Mouse (Mus musculus) kidney, postnatal 0 days (tissue): ENCODE results near the gene Mad1l1. TPM values are rescaled to one million over a fixed set of nuclear protein-coding genes. Genes with fewer than 3 reads are reported as not detected.

Experiments used
- ATAC-seq: fragments of 200-750 bp; cut with Nextera tagmentation; replicated peaks from 2 replicates; pipeline ENCODE4 v1.8.0; 2017; ENCODE audit warnings: low read depth, moderate number of reproducible peaks, moderate TSS enrichment, moderate library complexity; ENCODE audit not compliant: low FRiP score
- DNase-seq: peaks from one replicate; pipeline ENCODE4 v3.0.0-alpha.2; 2016; ENCODE audit warnings: low spot score
- H3K27ac ChIP-seq: fragments of 300-500 bp; sonication (generic); 2 replicates; pipeline ENCODE4 v1.5.1; 2014; ENCODE audit warnings: mild to moderate bottlenecking
- H3K27me3 ChIP-seq: fragments of 300-500 bp; sonication (generic); 2 replicates; pipeline ENCODE4 v1.6.1; 2014; ENCODE audit warnings: low read length, mixed read lengths; ENCODE audit not compliant: insufficient read depth
- H3K36me3 ChIP-seq: fragments of 300-500 bp; sonication (generic); 2 replicates; pipeline ENCODE4 v1.6.1; 2014; ENCODE audit warnings: low read length, mixed read lengths; ENCODE audit not compliant: insufficient read depth
- H3K4me1 ChIP-seq: fragments of 300-500 bp; sonication (generic); replicated peaks from 2 replicates; pipeline ENCODE4 v1.6.1; 2014; ENCODE audit warnings: antibody characterized with exemption, low read length, mixed read lengths; ENCODE audit not compliant: insufficient read depth
- H3K4me2 ChIP-seq: fragments of 300-500 bp; sonication (generic); 2 replicates; pipeline ENCODE4 v1.6.1; 2014; ENCODE audit warnings: mild to moderate bottlenecking, low read length, moderate library complexity, mixed read lengths
- H3K4me3 ChIP-seq: fragments of 300-500 bp; sonication (generic); replicated peaks from 2 replicates; pipeline ENCODE4 v1.5.1; 2014; ENCODE audit warnings: low read depth, low read length
- H3K9ac ChIP-seq: fragments of 300-500 bp; sonication (generic); 2 replicates; pipeline ENCODE4 v1.6.1; 2014; ENCODE audit warnings: low read depth, low read length
- H3K9me3 ChIP-seq: fragments of 300-500 bp; sonication (generic); replicated peaks from 2 replicates; pipeline ENCODE4 v1.6.1; 2016; ENCODE audit warnings: low read length, inconsistent platforms, mixed read lengths
- CTCF ChIP-seq: IDR thresholded peaks from 2 replicates; pipeline ENCODE4 v1.5.1; 2016; ENCODE audit warnings: antibody characterized with exemption, low read depth, mild to moderate bottlenecking, moderate library complexity
- WGBS: fragments of 180-500 bp; shearing (Covaris S2); extraction: QIAGEN DNeasy Blood & Tissue Kit; methylation state at CpG from one replicate; pipeline ENCODE4 v1.1.7; 2014; 5-methylcytosine and 5-hydroxymethylcytosine counted together
- polyA plus RNA-seq: library from polyadenylated mRNA; unstranded; fragments of >200 nt; fragmentation: Nextera tagmentation; extraction: Ambion mirVana; gene quantifications from 2 replicates; pipeline ENCODE4 v1.2.1, GENCODE M21; 2015

The Mad1l1 gene
- polyA plus RNA-seq, 1 experiment from 2014 or later = 25.8 TPM

GRCm38 (mm10) chr5:140257439-140257838 is 63.9 kb downstream of the Mad1l1 start:
- Histone ChIP-seq H3K36me3 (no peaks in the 10 kb centered on the region; the same call in 1 of the 2 replicates), H3K4me3 (no peak overlapping the region), H3K9ac (no peak overlapping the region), H3K4me1 (no peaks in the 10 kb centered on the region), H3K27me3 (no peaks in the 10 kb centered on the region), H3K27ac (no peak overlapping the region), H3K9me3 (no peaks in the 10 kb centered on the region), H3K4me2 (no peak overlapping the region)
- DNase-seq (no peak), ATAC-seq (no peak)
- 88% methylated on average over 5 of the region's 5 CpGs for WGBS
- TF ChIP-seq CTCF = no peak

- H3K9ac ChIP-seq = no peak overlapping the region
- TF ChIP-seq CTCF = no peak
- no peak overlapping the region for H3K27ac ChIP-seq
- H3K4me3 ChIP-seq = no peak overlapping the region
- no peaks in the 10 kb centered on the region for H3K27me3 ChIP-seq
- H3K4me1 ChIP-seq = no peaks in the 10 kb centered on the region
- 76% methylated on average over 10 of the region's 10 CpGs for WGBS
- no peaks in the 10 kb centered on the region; the same call in 1 of the 2 replicates for H3K36me3 ChIP-seq
- ATAC-seq = no peak
- no peaks in the 10 kb centered on the region for H3K9me3 ChIP-seq
- DNase-seq = no peak
- H3K4me2 ChIP-seq = no peak overlapping the region
Measured at GRCm38 (mm10) chr5:140256685-140257084, 64.7 kb downstream of the Mad1l1 start.

GRCm38 (mm10) chr5:140255265-140255664 is 66.1 kb downstream of the Mad1l1 start:
- WGBS = 44% methylated on average over 5 of the region's 5 CpGs
- Histone ChIP-seq H3K4me2 (no peak overlapping the region), H3K27me3 (no peaks in the 10 kb centered on the region), H3K4me1 (no peaks in the 10 kb centered on the region), H3K4me3 (no peak overlapping the region), H3K27ac (no peak overlapping the region), H3K36me3 (no peaks in the 10 kb centered on the region; the same call in 1 of the 2 replicates), H3K9ac (no peak overlapping the region), H3K9me3 (no peaks in the 10 kb centered on the region)
- DNase-seq (no peak), ATAC-seq (no peak)
- TF ChIP-seq CTCF = no peak

GRCm38 (mm10) chr5:140254656-140255055 is 66.7 kb downstream of the Mad1l1 start:
- H3K9me3 ChIP-seq = no peaks in the 10 kb centered on the region
- H3K9ac ChIP-seq = no peak overlapping the region
- no peak for TF ChIP-seq CTCF
- H3K4me3 ChIP-seq = no peak overlapping the region
- no peaks in the 10 kb centered on the region; the same call in 1 of the 2 replicates for H3K36me3 ChIP-seq
- no peak for ATAC-seq
- H3K27me3 ChIP-seq = no peaks in the 10 kb centered on the region
- no peak overlapping the region for H3K27ac ChIP-seq
- no peak for DNase-seq
- H3K4me2 ChIP-seq = no peak overlapping the region
- 80% methylated on average over 1 of the region's 1 CpGs for WGBS
- H3K4me1 ChIP-seq = no peaks in the 10 kb centered on the region

GRCm38 (mm10) chr5:140251989-140252388 is 69.4 kb downstream of the Mad1l1 start:
- H3K27ac ChIP-seq = no peak overlapping the region
- H3K36me3 ChIP-seq = no peaks in the 10 kb centered on the region; the same call in 1 of the 2 replicates
- ATAC-seq (no peak), DNase-seq (no peak)
- H3K9ac ChIP-seq = no peak overlapping the region
- 83% methylated on average over 2 of the region's 2 CpGs for WGBS
- H3K4me3 ChIP-seq = no peak overlapping the region
- H3K4me1 ChIP-seq = no peaks in the 10 kb centered on the region
- no peaks in the 10 kb centered on the region for H3K27me3 ChIP-seq
- no peak for TF ChIP-seq CTCF
- H3K4me2 ChIP-seq = no peak overlapping the region
- H3K9me3 ChIP-seq = no peaks in the 10 kb centered on the region

- DNase-seq (no peak), ATAC-seq (no peak)
- Histone ChIP-seq H3K9ac (no peak overlapping the region), H3K4me3 (no peak overlapping the region), H3K27ac (no peak overlapping the region), H3K4me2 (no peak overlapping the region), H3K27me3 (no peaks in the 10 kb centered on the region), H3K9me3 (no peaks in the 10 kb centered on the region), H3K4me1 (no peaks in the 10 kb centered on the region), H3K36me3 (no peaks in the 10 kb centered on the region; the same call in 1 of the 2 replicates)
- peak; percentile 43; the same call in 1 of the 2 replicates for TF ChIP-seq CTCF
- 86% methylated on average over 3 of the region's 3 CpGs for WGBS
Measured at GRCm38 (mm10) chr5:140250370-140250769, 71.0 kb downstream of the Mad1l1 start.
